Mouse (Mus musculus) C2C12 (cell line): ENCODE results near the gene Pdyn.

Experiments
- CEBPB ChIP-seq: IDR thresholded peaks from one replicate; pipeline ENCODE4 v1.6.1; 2011; ENCODE audit warnings: low read depth, mild to moderate bottlenecking, control low read depth, moderate library complexity
- CTCF ChIP-seq: IDR thresholded peaks from one replicate; pipeline ENCODE4 v1.5.1; 2011; ENCODE audit not compliant: control insufficient read depth, insufficient read depth, insufficient read length
- MAX ChIP-seq: IDR thresholded peaks from one replicate; pipeline ENCODE4 v1.6.1; 2011; ENCODE audit warnings: mild to moderate bottlenecking, control low read depth
- MYOD1 ChIP-seq: IDR thresholded peaks from one replicate; pipeline ENCODE4 v1.6.1; 2011; ENCODE audit warnings: low read depth; ENCODE audit not compliant: control insufficient read depth, insufficient read length
- MYOG ChIP-seq: IDR thresholded peaks from one replicate; pipeline ENCODE4 v1.6.1; 2011; ENCODE audit not compliant: control insufficient read depth, insufficient read length; ENCODE audit errors: extremely low read depth
- USF1 ChIP-seq: IDR thresholded peaks from one replicate; pipeline ENCODE4 v1.6.1; 2011; ENCODE audit warnings: low read depth, mild to moderate bottlenecking, control low read depth, moderate library complexity

DNA sequence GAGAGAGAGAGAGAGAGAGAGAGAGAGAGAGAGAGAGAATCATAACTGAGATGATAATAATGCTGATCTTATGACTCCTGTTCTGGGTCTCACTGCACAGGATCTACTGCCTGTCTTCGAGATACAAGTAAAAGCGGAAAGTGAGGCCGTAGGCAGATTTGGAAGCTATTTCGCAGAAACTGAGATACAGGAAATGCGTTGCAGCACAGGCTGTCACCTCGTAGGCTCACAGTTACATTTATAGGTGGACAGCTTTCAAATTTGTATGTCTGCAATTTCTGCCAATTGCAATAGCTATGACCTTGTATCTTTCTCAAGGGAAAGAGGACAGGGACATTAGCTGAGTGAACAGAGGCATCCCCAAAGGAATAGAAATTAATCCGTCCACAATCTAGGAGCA, 42.4 kb upstream of the Pdyn start:
- TF ChIP-seq CTCF (no peak), USF1 (no peak), CEBPB (no peak), MYOD1 (no peak), MYOG (no peak), MAX (no peak)
